Mouse (Mus musculus) kidney, embryonic 15.5 days (tissue): ENCODE measurements around the gene Hsf2bp. TPM values are rescaled to one million over a fixed set of nuclear protein-coding genes. Genes with fewer than 3 reads are reported as not detected.
"Not testable (repeated sequence)": the region's sequence is repeated elsewhere in the genome, so short reads cannot be mapped to it uniquely, and the experiment has no call there.

Experiments
- ATAC-seq: fragments of 200-750 bp; cut with Nextera tagmentation; replicated peaks from 2 replicates; pipeline ENCODE4 v1.8.0; 2017; ENCODE audit warnings: moderate TSS enrichment; ENCODE audit not compliant: low FRiP score
- H3K27ac ChIP-seq: fragments of 300-500 bp; sonication (generic); 2 replicates; pipeline ENCODE4 v1.5.1; 2015; ENCODE audit warnings: mild to moderate bottlenecking, inconsistent platforms
- H3K27me3 ChIP-seq: fragments of 300-500 bp; sonication (generic); 2 replicates; pipeline ENCODE4 v1.6.1; 2015; ENCODE audit warnings: inconsistent platforms
- H3K36me3 ChIP-seq: fragments of 300-500 bp; sonication (generic); 2 replicates; pipeline ENCODE4 v1.6.1; 2015; ENCODE audit warnings: inconsistent platforms
- H3K4me1 ChIP-seq: fragments of 300-500 bp; sonication (generic); 2 replicates; pipeline ENCODE4 v1.6.1; 2015; ENCODE audit warnings: inconsistent platforms
- H3K4me2 ChIP-seq: fragments of 300-500 bp; sonication (generic); 2 replicates; pipeline ENCODE4 v1.6.1; 2015; ENCODE audit warnings: moderate library complexity, mild to moderate bottlenecking, inconsistent platforms
- H3K4me3 ChIP-seq: fragments of 300-500 bp; sonication (generic); replicated peaks from 2 replicates; pipeline ENCODE4 v1.5.1; 2015; ENCODE audit warnings: mild to moderate bottlenecking, inconsistent platforms
- H3K9ac ChIP-seq: fragments of 300-500 bp; sonication (generic); 2 replicates; pipeline ENCODE4 v1.6.1; 2015; ENCODE audit warnings: mild to moderate bottlenecking, inconsistent platforms
- H3K9me3 ChIP-seq: fragments of 300-500 bp; sonication (generic); replicated peaks from 2 replicates; pipeline ENCODE4 v1.6.1; 2016; ENCODE audit warnings: inconsistent platforms
- WGBS: fragments of 180-500 bp; shearing (Covaris S2); methylation state at CpG from one replicate; pipeline ENCODE4 v1.1.7; 2015; ENCODE audit warnings: mixed read lengths; 5-methylcytosine and 5-hydroxymethylcytosine counted together
- polyA plus RNA-seq: library from polyadenylated mRNA; unstranded; fragments of >200 nt; fragmentation: Nextera tagmentation; extraction: Ambion mirVana; gene quantifications from 2 replicates; pipeline ENCODE4 v1.2.1, GENCODE M21; 2015

Gene Hsf2bp
- 0.70 and 0.73 TPM in 2 replicates for polyA plus RNA-seq

DNA sequence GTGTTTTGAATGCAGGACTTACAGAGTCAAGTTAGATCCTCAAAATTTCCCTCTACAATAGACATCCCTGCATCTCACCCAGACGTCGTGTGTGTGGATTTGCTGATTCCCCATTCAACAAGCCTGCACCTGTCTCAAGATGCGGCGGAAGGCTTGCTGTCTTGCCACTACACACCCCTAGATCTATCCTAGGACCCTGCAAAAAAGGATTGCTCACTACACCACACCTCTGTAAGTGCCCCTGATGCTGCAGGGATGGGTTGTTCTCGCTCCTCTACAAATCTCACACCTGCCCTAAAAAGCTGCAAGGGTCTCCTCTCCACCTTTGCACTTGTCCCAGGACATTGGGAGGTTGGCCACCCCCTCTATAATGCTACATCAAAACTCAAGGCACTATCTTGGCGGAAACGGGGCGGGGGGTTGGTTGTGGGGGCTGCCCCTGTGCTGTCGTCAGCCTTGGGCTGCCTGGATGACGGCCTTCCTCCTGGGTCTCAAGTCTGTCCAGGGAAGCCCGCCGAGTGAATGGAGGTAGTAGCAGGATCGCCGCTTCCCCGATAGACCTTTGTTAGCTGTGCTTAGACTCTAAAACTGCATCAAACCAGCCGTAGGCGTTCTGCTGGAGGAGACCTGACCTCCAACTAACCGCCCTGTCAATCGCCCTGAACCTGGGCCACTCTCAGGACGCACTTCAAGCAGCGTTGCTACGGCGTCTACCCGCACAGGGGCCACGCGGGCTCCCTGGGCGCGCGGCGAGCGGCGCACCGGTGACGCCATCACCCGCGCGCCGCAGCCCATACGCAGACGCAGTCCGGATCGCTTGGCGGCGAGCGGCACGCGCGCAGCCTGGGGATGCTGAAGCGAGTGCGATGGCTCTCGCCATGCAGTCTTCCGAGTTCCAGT is at the start of gene Hsf2bp, which contains the start of gene Rrp1b:
Hsf2bp (minus strand) TSS at position 741 of the 900 bp plus-strand sequence.
Rrp1b (plus strand) TSS at position 492 of the 900 bp plus-strand sequence.
- peak within 1 kb of the TSS; percentile 84 for H3K27ac ChIP-seq
- peak within 1 kb of the TSS; percentile 75 for H3K4me2 ChIP-seq
- H3K4me1 ChIP-seq, result peaks cover 29% of the 10 kb centered on the region
- 5% methylated on average over 52 of the region's 52 CpGs for WGBS
- no peaks in the 10 kb centered on the region for H3K9me3 ChIP-seq
- H3K27me3 ChIP-seq, result no peaks in the 10 kb centered on the region
- peak; percentile 96 for ATAC-seq
- peak within 1 kb of the TSS; percentile 90 for H3K9ac ChIP-seq
- peaks cover 9% of the 10 kb centered on the region; the same call in 1 of the 2 replicates for H3K36me3 ChIP-seq
- peak within 1 kb of the TSS; percentile 91 for H3K4me3 ChIP-seq

DNA sequence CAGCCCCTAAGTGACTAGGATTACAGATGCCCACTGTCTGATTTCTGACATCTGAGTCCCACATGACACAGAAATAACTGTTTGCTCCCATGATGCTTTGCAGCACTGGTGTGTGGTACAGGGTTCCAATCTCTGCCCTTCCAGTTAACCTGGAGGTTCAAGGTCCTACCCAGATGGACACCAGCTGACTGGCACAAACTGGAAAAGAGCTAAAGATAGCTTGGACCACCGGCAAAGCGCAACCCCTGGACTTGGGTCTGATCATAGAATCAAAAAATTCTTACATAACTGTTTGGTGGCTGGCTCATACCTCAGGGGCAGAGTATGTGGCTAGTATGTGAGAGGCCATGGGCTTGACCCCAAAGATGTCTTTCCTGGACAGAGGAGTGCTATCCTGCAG is 47.2 kb upstream of the Hsf2bp start:
- WGBS, result 91% methylated on average over 2 of the region's 2 CpGs
- no peaks in the 10 kb centered on the region for H3K36me3 ChIP-seq
- ATAC-seq, result no peak
- H3K9ac ChIP-seq, result no peak overlapping the region
- H3K27ac ChIP-seq, result no peak overlapping the region
- no peak overlapping the region for H3K4me3 ChIP-seq
- H3K27me3 ChIP-seq, result no peaks in the 10 kb centered on the region
- H3K4me1 ChIP-seq, result peaks cover 5% of the 10 kb centered on the region; the same call in 1 of the 2 replicates
- no peak overlapping the region for H3K4me2 ChIP-seq
- H3K9me3 ChIP-seq, result no peaks in the 10 kb centered on the region

DNA sequence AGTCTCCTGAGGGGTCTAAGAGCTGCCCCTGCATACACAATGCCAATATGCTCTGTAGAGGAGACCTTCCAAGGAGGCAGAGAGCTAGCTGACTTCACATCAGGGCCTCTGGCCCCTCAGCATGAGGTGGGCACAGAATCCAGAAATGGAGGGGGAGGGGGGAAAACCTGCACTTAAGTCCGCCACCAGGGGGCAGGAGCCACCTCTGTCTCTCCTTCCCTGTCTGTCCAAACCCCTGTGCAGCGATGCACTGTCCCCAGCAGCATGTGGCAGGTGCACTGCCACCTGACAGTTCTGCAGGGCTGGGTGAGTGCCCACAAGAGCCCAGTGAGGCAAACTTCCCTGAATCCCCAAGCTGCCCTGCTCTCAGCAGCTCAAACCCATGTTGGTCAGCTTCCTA is 39.0 kb upstream of the Hsf2bp start:
- Histone ChIP-seq H3K4me1 (peaks cover 5% of the 10 kb centered on the region; the same call in 1 of the 2 replicates), H3K9ac (no peak overlapping the region), H3K27me3 (no peaks in the 10 kb centered on the region), H3K36me3 (no peaks in the 10 kb centered on the region), H3K9me3 (no peaks in the 10 kb centered on the region), H3K4me3 (no peak overlapping the region), H3K27ac (no peak overlapping the region), H3K4me2 (no peak overlapping the region)
- ATAC-seq, result peak; percentile 49; the same call in 1 of the 2 replicates
- 8% methylated on average over 2 of the region's 2 CpGs for WGBS

DNA sequence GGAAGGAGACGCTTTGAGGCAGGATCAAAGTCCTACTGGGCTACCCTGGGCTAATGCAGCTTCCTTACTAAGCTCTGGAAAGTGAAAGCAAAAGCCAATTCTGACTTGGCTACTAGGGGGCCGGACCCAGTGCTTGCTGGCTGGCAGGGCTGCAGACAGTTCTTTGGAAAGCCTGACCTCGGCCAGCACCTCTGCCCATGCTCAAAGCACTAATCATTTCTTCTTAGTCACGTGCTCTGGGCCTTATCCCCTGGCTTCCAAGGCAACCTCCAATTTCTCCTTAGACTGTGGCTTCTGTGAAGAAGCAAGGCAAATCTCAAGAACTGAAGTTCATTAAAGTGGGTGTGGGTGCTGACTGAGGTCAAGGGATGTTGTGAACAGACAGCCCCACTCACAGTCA is 38.5 kb upstream of the Hsf2bp start:
- Histone ChIP-seq H3K4me3 (no peak overlapping the region), H3K4me1 (peaks cover 1% of the 10 kb centered on the region; the same call in 1 of the 2 replicates), H3K36me3 (no peaks in the 10 kb centered on the region), H3K9ac (no peak overlapping the region), H3K4me2 (no peak overlapping the region), H3K27me3 (no peaks in the 10 kb centered on the region), H3K27ac (no peak overlapping the region), H3K9me3 (no peaks in the 10 kb centered on the region)
- 61% methylated on average over 4 of the region's 4 CpGs for WGBS
- no peak for ATAC-seq

DNA sequence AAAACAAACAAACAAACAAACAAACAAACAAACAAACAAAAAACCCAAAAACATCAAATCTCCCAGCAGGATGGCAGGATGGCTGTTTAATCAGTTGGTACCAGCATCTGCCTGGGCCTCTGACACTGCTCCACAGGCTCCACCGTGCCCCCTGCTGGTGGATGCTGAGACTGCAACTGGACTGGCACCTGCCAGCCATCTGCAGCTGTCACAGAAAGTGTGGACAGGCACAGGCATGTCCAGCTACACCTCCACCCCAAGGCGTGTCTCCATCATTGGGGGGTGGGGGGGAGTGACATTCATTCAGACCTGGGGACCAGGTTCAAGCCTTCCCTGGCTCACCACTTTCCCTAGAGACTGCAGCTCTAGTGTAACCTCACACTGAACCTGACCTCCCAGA is 37.2 kb upstream of the Hsf2bp start:
- WGBS, result 0% methylated on average over 2 of the region's 2 CpGs
- no peaks in the 10 kb centered on the region for H3K27me3 ChIP-seq
- no peak overlapping the region for H3K4me2 ChIP-seq
- ATAC-seq, result no peak
- H3K36me3 ChIP-seq, result no peaks in the 10 kb centered on the region
- no peak overlapping the region for H3K9ac ChIP-seq
- H3K27ac ChIP-seq, result no peak overlapping the region
- no peak overlapping the region for H3K4me3 ChIP-seq
- no peaks in the 10 kb centered on the region for H3K4me1 ChIP-seq
- no peaks in the 10 kb centered on the region for H3K9me3 ChIP-seq

DNA sequence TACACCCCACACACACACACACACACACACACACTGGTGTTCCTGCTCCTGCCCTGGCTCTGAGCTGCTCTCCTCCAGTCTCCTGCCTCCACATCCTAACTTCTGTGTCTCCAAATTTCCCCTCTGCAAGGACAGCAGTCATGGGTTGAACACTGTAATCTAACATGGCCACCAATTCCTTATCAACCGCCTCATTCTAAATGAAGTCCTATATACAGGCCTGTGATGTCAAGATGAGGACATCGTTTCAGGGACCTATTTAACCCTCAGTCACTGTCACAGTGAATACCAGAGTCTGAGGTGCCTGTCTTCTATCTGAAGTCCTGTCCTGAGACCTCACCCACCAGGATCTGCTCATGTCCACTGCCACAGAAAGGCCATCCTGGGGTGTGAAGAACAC is 32.7 kb upstream of the Hsf2bp start:
- H3K9me3 ChIP-seq, result no peaks in the 10 kb centered on the region
- no peak for ATAC-seq
- 82% methylated on average over 2 of the region's 2 CpGs for WGBS

DNA sequence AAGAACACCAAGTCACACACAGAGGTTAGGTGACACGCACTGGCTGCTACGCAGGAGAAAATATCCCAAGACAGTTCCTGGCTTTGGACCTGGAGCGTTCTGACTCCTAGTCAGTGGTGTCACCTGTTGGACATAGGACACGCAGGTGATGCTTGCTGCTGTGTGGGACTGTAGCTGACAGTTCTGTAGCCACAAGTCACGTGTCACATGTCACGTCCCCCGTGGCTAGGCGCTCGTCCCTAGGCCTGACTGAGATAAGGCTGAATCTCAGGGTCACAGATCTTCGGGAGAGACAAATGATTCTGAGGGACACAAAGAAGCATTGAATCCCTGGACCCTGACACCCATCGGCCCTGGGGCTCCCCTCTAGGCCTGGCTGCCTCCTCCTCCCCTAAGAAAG is 32.2 kb upstream of the Hsf2bp start:
- Histone ChIP-seq H3K4me1 (no peaks in the 10 kb centered on the region), H3K27me3 (no peaks in the 10 kb centered on the region), H3K27ac (no peak overlapping the region), H3K9ac (no peak overlapping the region), H3K4me2 (no peak overlapping the region), H3K9me3 (no peaks in the 10 kb centered on the region), H3K4me3 (no peak overlapping the region), H3K36me3 (no peaks in the 10 kb centered on the region)
- 84% methylated on average over 11 of the region's 11 CpGs for WGBS
- no peak for ATAC-seq

More for the DNA sequence above, 32.7 kb upstream of the Hsf2bp start:
- H3K9ac ChIP-seq, result no peak overlapping the region
- no peak overlapping the region for H3K4me3 ChIP-seq
- H3K4me2 ChIP-seq, result no peak overlapping the region
- no peaks in the 10 kb centered on the region for H3K4me1 ChIP-seq
- H3K36me3 ChIP-seq, result no peaks in the 10 kb centered on the region
- H3K27ac ChIP-seq, result no peak overlapping the region
- H3K27me3 ChIP-seq, result no peaks in the 10 kb centered on the region

DNA sequence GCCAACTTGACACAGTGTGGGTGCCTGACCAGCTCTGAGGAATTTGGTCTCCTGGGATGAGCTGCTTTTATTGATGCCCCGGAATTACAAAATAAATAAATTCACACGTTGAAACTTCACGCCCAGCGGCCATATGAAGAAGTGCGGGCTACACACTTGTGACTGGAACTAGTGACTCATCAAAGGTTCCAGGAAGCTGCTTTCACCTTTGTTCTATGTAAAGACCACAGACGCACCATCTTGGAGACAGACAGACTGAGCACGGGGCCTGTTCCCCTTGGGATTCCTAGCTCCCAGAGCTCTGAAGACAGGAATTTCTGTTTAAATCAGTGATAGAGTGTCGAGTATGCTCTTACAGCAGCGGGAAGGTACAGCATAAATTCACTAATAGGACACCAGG is 31.4 kb upstream of the Hsf2bp start:
- peaks cover 7% of the 10 kb centered on the region; the same call in 1 of the 2 replicates for H3K36me3 ChIP-seq
- H3K4me3 ChIP-seq, result no peak overlapping the region
- no peaks in the 10 kb centered on the region for H3K9me3 ChIP-seq
- no peaks in the 10 kb centered on the region for H3K27me3 ChIP-seq
- 65% methylated on average over 9 of the region's 9 CpGs for WGBS
- H3K27ac ChIP-seq, result no peak overlapping the region
- ATAC-seq, result no peak
- no peak overlapping the region for H3K9ac ChIP-seq
- H3K4me2 ChIP-seq, result no peak overlapping the region
- no peaks in the 10 kb centered on the region for H3K4me1 ChIP-seq

DNA sequence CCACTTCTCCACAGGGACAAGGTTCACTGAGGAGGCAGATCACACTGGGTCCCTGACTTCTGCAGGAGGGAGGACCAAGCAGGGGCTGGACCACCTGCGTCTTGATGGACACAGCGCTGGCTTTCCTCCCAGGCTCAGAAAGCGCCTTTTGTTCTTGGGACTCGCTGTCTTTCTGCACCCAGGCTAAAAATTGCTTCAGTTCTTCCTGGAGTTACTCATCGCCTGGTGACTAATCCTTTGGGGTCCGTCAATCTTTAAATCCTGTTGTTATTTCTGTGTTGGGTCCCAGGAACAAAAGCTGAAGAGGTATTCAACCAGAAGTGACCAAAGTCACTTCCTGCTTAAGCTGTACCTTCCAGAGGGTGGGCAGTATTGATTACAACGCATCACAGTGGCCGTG is 28.6 kb upstream of the Hsf2bp start:
- not testable (repeated sequence) for H3K27me3 ChIP-seq, ATAC-seq, H3K27ac ChIP-seq, H3K9me3 ChIP-seq, H3K4me2 ChIP-seq, H3K4me1 ChIP-seq, H3K4me3 ChIP-seq, H3K9ac ChIP-seq
- 75% methylated on average over 8 of the region's 8 CpGs for WGBS
- H3K36me3 ChIP-seq, result peaks cover 34% of the 10 kb centered on the region

DNA sequence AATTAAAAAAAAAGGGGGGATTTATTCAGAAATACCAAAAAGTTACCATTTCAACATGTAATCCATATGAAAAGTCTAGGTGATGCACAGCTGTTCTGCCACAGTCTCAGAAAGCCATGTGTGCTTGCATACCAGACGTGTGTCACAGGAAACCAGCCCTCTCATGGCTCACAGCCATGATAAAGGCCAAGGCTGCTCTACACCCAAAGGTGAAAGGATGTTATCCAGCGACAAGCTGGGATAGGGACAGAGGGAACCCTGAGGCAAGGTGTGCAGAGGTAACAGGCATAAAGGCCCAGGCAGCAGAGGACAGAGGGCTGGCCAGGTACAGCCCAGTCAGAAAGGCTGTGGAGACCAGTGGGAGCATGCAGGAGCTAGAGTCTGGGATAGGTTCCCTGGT is 27.5 kb upstream of the Hsf2bp start:
- ATAC-seq, result no peak
- no peak overlapping the region for H3K9ac ChIP-seq
- 71% methylated on average over 2 of the region's 2 CpGs for WGBS
- H3K4me3 ChIP-seq, result no peak overlapping the region
- H3K9me3 ChIP-seq, result no peaks in the 10 kb centered on the region
- H3K4me2 ChIP-seq, result no peak overlapping the region
- no peaks in the 10 kb centered on the region for H3K4me1 ChIP-seq
- no peak overlapping the region for H3K27ac ChIP-seq
- H3K27me3 ChIP-seq, result no peaks in the 10 kb centered on the region
- peaks cover 45% of the 10 kb centered on the region for H3K36me3 ChIP-seq

DNA sequence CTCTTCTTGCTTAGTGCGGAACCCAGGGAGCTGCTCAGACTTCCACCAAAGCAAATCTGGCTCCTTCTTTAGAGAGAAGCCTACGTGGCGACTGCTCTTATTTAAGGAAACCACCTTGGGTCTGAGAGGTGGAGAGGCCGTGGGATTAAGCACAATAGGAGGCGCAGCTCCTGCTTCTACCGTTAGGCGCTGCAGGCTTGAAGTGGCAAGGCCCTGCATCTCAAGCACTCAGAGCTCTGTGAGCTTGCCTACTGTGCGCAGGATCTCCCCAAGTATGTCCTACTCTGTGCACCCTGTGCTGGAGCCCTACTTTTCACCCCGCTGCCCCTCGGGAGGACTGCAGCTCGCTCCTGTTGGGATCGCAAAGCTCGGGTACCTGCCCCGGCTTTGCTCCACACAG is 25.1 kb upstream of the Hsf2bp start:
- Histone ChIP-seq H3K4me1 (no peaks in the 10 kb centered on the region), H3K4me3 (no peak overlapping the region), H3K27me3 (no peaks in the 10 kb centered on the region), H3K36me3 (peaks cover 69% of the 10 kb centered on the region), H3K9me3 (no peaks in the 10 kb centered on the region), H3K4me2 (no peak overlapping the region), H3K9ac (no peak overlapping the region), H3K27ac (no peak overlapping the region)
- no peak for ATAC-seq
- 96% methylated on average over 14 of the region's 14 CpGs for WGBS

DNA sequence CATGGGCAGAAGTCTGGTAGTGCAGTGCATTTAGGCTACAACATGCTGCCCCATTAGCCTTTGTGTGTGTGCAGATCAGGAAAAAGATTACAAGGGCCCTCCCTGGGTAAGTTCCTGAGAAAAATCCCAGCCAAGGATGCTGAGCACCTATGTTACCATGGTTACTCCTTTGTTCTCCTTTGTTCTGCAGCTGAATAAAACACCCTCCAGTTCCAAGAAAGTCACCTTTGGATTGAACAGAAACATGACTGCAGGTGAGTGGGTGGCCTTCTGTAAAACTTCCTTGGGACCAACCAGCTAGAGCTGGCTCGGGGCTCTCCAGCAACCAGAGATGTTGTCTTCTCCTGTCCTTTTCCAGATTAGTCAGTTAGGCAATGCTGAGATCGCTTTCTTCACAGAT is 22.9 kb upstream of the Hsf2bp start:
- H3K4me3 ChIP-seq, result no peak overlapping the region
- no peaks in the 10 kb centered on the region for H3K4me1 ChIP-seq
- H3K4me2 ChIP-seq, result no peak overlapping the region
- H3K27ac ChIP-seq, result no peak overlapping the region
- H3K36me3 ChIP-seq, result peaks cover 91% of the 10 kb centered on the region
- no peaks in the 10 kb centered on the region for H3K9me3 ChIP-seq
- WGBS, result 93% methylated on average over 2 of the region's 2 CpGs
- no peak for ATAC-seq
- H3K27me3 ChIP-seq, result no peaks in the 10 kb centered on the region
- no peak overlapping the region for H3K9ac ChIP-seq
